Mouse (Mus musculus): ENCODE measurements around the gene Cwc25. TPM values are rescaled to one million over a fixed set of nuclear protein-coding genes. Genes with fewer than 3 reads are reported as not detected.

The Cwc25 gene
- polyA plus RNA-seq, 1 experiment from 2014 or later = 13.4 TPM

GRCm38 (mm10) chr11:97700003-97700745 is 66.2 kb downstream of the Cwc25 start, which contains the start of gene Pcgf2:
Gene Pcgf2 (minus strand): TSS chr11:97700497.
- peak within 1 kb of the TSS; percentile 91 for H3K9ac ChIP-seq
- under 1% methylated on average over 85 of the region's 85 CpGs for WGBS
- H3K4me3 ChIP-seq (replicated peaks) = peak within 1 kb of the TSS; percentile 87
- H3K4me1 ChIP-seq (replicated peaks) = peaks cover 50% of the 10 kb centered on the region
- H3K36me3 ChIP-seq = no peaks in the 10 kb centered on the region
- H3K27ac ChIP-seq = peak within 1 kb of the TSS; percentile 99
- H3K27me3 ChIP-seq (replicated peaks) = no peaks in the 10 kb centered on the region
- no peaks in the 10 kb centered on the region for H3K9me3 ChIP-seq
- peak within 1 kb of the TSS; percentile 80 for H3K4me2 ChIP-seq (replicated peaks)
- peak; percentile 24 for ATAC-seq

DNA sequence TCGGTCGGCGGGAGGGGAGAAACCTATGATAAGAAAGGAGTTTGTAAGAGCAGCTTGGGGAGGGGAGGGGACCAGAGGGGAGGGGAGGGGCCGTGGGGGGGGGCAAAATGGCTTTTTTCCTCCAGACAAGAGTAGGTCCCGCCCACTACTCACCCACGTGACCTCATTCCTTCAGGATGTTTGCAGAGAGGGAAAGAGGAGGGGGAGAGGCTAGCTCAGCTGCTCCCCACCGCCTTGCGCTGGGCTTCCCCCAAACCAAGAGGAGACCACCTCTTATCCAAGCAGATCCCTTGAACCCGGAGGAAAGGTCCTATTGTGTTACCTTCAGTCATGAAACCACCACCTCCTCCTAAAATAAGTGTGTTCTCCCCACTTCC is 66.7 kb downstream of the Cwc25 start:
- Histone ChIP-seq H3K4me2 (replicated peaks) (peak overlapping the region; percentile 80), H3K4me1 (replicated peaks) (peaks cover 54% of the 10 kb centered on the region), H3K36me3 (no peaks in the 10 kb centered on the region), H3K9ac (peak overlapping the region; percentile 91), H3K4me3 (replicated peaks) (peak overlapping the region; percentile 87), H3K27ac (peak overlapping the region; percentile 99), H3K27me3 (replicated peaks) (no peaks in the 10 kb centered on the region), H3K9me3 (no peaks in the 10 kb centered on the region)
- 3% methylated on average over 6 of the region's 9 CpGs for WGBS
- ATAC-seq = peak; percentile 53

DNA sequence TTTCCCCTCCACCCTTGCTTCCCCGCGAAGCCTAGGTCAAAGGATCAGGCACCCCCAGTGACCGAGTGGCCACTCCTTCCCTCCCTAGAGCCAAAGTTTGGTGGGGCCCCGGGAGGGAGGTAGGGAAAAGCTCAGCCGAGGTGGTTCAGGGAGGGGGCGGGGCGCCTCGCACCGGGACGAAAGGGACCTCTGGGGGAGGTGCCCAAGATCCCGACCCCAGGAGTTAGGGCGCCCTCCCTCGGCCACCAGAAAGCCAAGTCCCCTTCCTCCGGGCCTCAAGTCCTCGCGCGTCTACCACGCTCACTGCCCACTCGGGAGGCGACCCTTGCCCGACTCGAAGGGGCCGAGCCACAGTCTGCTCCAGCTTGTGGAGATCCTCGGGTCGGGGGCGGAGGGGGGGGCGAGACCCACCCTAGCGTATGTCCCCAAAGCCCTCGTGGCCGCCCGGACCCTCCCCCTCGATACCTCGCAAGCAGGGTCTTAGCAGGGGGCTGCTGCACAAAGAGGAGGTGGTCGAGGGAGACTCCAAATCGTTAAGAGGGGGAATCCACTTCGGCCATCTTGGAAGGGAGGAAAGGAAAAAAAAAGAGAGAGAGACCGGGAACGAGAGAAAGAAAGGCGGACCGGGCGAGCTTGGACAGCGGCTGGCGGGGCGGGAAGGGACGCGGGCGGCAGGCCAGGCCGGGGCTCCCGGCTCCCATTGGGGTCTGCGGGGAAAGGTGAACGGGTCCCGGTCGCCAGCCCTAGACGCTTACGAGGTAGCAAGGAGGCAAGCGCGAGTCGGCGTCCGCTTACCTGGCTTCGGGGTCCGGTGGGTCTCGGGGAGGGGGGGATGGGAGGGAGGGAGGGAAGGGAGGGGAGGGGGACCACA is 67.4 kb downstream of the Cwc25 start:
- ATAC-seq = peak; percentile 8
- Histone ChIP-seq H3K9me3 (no peaks in the 10 kb centered on the region), H3K36me3 (no peaks in the 10 kb centered on the region), H3K9ac (peak overlapping the region; percentile 91), H3K4me1 (replicated peaks) (peaks cover 54% of the 10 kb centered on the region), H3K27me3 (replicated peaks) (no peaks in the 10 kb centered on the region), H3K4me3 (replicated peaks) (peak overlapping the region; percentile 87), H3K4me2 (replicated peaks) (peak overlapping the region; percentile 80), H3K27ac (peak overlapping the region; percentile 96)
- WGBS = under 1% methylated on average over 54 of the region's 63 CpGs

DNA sequence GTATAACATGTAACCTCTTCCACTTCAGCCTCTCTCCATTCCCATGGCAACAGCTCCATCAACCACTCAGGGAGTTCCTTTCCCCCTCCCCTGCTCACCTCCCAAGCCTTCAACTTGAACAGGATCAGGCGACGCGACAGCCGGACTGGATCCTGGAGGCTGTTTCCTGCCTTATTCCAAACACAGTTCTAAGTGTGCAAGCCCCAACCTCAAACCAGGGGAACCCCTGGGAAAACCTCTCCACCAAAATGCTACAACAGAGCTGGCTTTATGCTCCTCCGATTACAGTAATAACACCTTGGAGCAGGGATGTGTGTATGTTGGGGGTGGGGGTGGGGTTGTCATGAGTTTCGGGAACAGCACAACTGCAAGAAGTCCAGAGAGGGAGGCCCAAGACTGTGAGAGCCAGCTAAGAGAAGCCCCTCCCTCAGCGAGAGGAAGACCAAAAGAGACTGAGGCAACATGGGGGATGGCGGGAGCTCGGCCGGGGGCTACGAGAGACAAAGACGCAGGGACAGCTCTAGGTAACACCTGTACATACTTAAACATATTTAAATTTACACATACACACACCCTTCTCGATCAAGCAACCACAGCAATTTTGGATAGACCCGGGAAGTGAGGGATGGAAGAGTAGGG is 68.3 kb downstream of the Cwc25 start:
- no peaks in the 10 kb centered on the region for H3K36me3 ChIP-seq
- peak overlapping the region; percentile 96 for H3K27ac ChIP-seq
- peak overlapping the region; percentile 80 for H3K4me2 ChIP-seq (replicated peaks)
- H3K9ac ChIP-seq = peak overlapping the region; percentile 91
- WGBS = 2% methylated on average over 14 of the region's 14 CpGs
- ATAC-seq = no peak
- H3K9me3 ChIP-seq = no peaks in the 10 kb centered on the region
- H3K27me3 ChIP-seq (replicated peaks) = no peaks in the 10 kb centered on the region
- H3K4me3 ChIP-seq (replicated peaks) = peak overlapping the region; percentile 87
- H3K4me1 ChIP-seq (replicated peaks) = peaks cover 58% of the 10 kb centered on the region

DNA sequence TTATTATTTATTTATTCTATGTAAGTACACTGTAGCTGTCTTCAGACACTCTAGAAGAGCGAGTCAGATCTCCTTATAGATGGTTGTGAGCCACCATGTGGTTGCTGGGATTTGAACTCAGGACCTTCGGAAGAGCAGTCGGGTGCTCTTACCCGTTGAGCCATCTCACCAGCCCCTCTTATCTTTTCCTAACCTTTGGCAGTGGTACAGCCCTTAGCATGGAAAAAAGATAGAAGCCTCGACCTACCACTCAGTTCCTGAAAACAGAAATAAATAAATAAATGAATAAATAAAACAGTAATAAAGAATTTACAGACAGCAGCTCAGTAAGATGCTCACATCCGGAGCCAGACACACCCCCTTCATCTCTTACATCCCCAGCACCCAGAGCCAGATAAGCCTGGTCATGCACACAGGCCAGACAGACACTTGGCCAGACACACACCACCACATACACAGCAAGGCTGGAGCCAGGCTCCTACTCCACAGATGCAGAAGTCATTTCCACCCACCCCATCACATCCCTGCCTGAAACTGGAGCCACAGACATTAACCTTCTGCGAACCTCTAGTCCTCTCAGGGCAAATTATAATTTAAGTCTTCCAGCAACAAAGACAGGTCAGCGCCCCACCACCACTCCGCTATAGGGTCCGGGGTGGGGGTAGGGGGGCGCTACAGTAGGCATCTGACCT is 69.0 kb downstream of the Cwc25 start:
- H3K9me3 ChIP-seq = no peaks in the 10 kb centered on the region
- peak overlapping the region; percentile 87 for H3K4me3 ChIP-seq (replicated peaks)
- WGBS = 52% methylated on average over 11 of the region's 11 CpGs
- H3K4me2 ChIP-seq (replicated peaks) = peak overlapping the region; percentile 80
- no peaks in the 10 kb centered on the region for H3K27me3 ChIP-seq (replicated peaks)
- ATAC-seq = no peak
- H3K36me3 ChIP-seq = no peaks in the 10 kb centered on the region
- peak overlapping the region; percentile 96 for H3K27ac ChIP-seq
- peak overlapping the region; percentile 91 for H3K9ac ChIP-seq
- H3K4me1 ChIP-seq (replicated peaks) = peaks cover 58% of the 10 kb centered on the region

DNA sequence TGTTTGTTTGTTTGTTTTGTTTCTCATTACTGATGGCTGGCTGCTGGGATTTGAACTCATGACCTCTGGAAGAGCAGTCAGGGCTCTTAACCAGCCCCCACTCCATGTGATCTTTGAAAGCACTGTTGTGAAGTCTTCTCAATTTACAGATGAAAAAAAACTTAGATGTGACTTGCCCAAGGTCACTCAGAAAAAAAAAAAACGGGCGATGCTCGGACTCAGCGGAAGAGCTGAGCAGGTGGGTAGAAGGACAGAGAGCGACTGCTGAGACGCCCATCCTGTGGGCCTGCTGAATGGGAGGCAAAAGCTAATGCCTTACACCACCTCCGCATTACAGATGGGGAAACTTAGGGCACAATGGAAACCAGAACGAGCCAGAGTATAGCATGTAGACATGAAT is 69.7 kb downstream of the Cwc25 start:
- Histone ChIP-seq H3K4me2 (replicated peaks) (peak overlapping the region; percentile 7), H3K9ac (no peak overlapping the region), H3K4me1 (replicated peaks) (peaks cover 54% of the 10 kb centered on the region), H3K36me3 (peaks cover 6% of the 10 kb centered on the region; the same call in 1 of the 2 replicates), H3K27me3 (replicated peaks) (no peaks in the 10 kb centered on the region), H3K4me3 (replicated peaks) (no peak overlapping the region), H3K9me3 (no peaks in the 10 kb centered on the region), H3K27ac (no peak overlapping the region)
- 71% methylated on average over 8 of the region's 8 CpGs for WGBS
- ATAC-seq = no peak

GRCm38 (mm10) chr11:97695712-97696401 is 70.5 kb downstream of the Cwc25 start:
- 0 out of 2 replicates have a peak overlapping the region, but pooled peaks have one; percentile 11 for H3K4me3 ChIP-seq (replicated peaks)
- H3K9ac ChIP-seq = peak overlapping the region; percentile 36
- no peaks in the 10 kb centered on the region for H3K27me3 ChIP-seq (replicated peaks)
- peak overlapping the region; percentile 41 for H3K4me2 ChIP-seq (replicated peaks)
- H3K4me1 ChIP-seq (replicated peaks) = peaks cover 46% of the 10 kb centered on the region
- WGBS = 49% methylated on average over 9 of the region's 9 CpGs
- peaks cover 13% of the 10 kb centered on the region for H3K36me3 ChIP-seq
- H3K27ac ChIP-seq = peak overlapping the region; percentile 77
- H3K9me3 ChIP-seq = no peaks in the 10 kb centered on the region
- ATAC-seq = no peak

Other genes starting within 250 kb of the Cwc25 start
- gene Srcin1, start 190.4 kb downstream of the Cwc25 start, polyA plus RNA-seq (2015; fragmentation: Nextera tagmentation; extraction: Ambion mirVana) = 0.24 and 0.25 TPM in 2 replicates
- gene Epop, start 136.9 kb downstream of the Cwc25 start, polyA plus RNA-seq (2015; fragmentation: Nextera tagmentation; extraction: Ambion mirVana) = 2.7 and 3.7 TPM in 2 replicates
- 1.9 and 2.4 TPM in 2 replicates for gene Mllt6, start 103.1 kb downstream of the Cwc25 start, polyA plus RNA-seq (2015; fragmentation: Nextera tagmentation; extraction: Ambion mirVana)
- gene Cisd3, start 80.7 kb downstream of the Cwc25 start, polyA plus RNA-seq (2015; fragmentation: Nextera tagmentation; extraction: Ambion mirVana) = 79.9 and 93.0 TPM in 2 replicates
- 12.7 and 12.8 TPM in 2 replicates for gene Pcgf2, start 66.1 kb downstream of the Cwc25 start, polyA plus RNA-seq (2015; fragmentation: Nextera tagmentation; extraction: Ambion mirVana)
- 426 and 480 TPM in 2 replicates for gene Psmb3, start 63.2 kb downstream of the Cwc25 start, polyA plus RNA-seq (2015; fragmentation: Nextera tagmentation; extraction: Ambion mirVana)
- 1.0 and 1.2 TPM in 2 replicates for gene Pip4k2b, start 21.9 kb downstream of the Cwc25 start, polyA plus RNA-seq (2015; fragmentation: Nextera tagmentation; extraction: Ambion mirVana)
- gene 1700001P01Rik, start 9.4 kb upstream of the Cwc25 start, polyA plus RNA-seq (2015; fragmentation: Nextera tagmentation; extraction: Ambion mirVana) = 0.24 TPM in 1 of 2 replicates, not detected in the other
- 530 and 606 TPM in 2 replicates for gene Rpl23, start 15.9 kb upstream of the Cwc25 start, polyA plus RNA-seq (2015; fragmentation: Nextera tagmentation; extraction: Ambion mirVana)
- 123 and 126 TPM in 2 replicates for gene Lasp1, start 32.4 kb upstream of the Cwc25 start, polyA plus RNA-seq (2015; fragmentation: Nextera tagmentation; extraction: Ambion mirVana)
- gene B230217C12Rik, start 74.2 kb upstream of the Cwc25 start, polyA plus RNA-seq (2015; fragmentation: Nextera tagmentation; extraction: Ambion mirVana) = 5.2 and 5.3 TPM in 2 replicates
- 0.65 and 0.68 TPM in 2 replicates for gene Fbxo47, start 117.6 kb upstream of the Cwc25 start, polyA plus RNA-seq (2015; fragmentation: Nextera tagmentation; extraction: Ambion mirVana)
- 0.47 and 0.49 TPM in 2 replicates for gene Plxdc1, start 219.9 kb upstream of the Cwc25 start, polyA plus RNA-seq (2015; fragmentation: Nextera tagmentation; extraction: Ambion mirVana)
- 7.6 and 11.8 TPM in 2 replicates for gene Arl5c, start 229.6 kb upstream of the Cwc25 start, polyA plus RNA-seq (2015; fragmentation: Nextera tagmentation; extraction: Ambion mirVana)